Mouse (Mus musculus) hematopoietic stem cell, adult 5-6 weeks (primary cell): ENCODE measurements around the gene Dtx3. TPM values are rescaled to one million over a fixed set of nuclear protein-coding genes. Genes with fewer than 3 reads are reported as not detected.
A peak's percentile ranks its signal among the peaks of the same experiment; 100 is the strongest.

Experiments
- ATAC-seq, 2 experiments: fragments of 125-278 bp in 1 of 2; replicated peaks in 1 of 2; 2 replicates each; pipeline ENCODE4 v1.8.0; 2016 to 2017; ENCODE audit warnings: inconsistent platforms in 2 of 2, mild to moderate bottlenecking in 2 of 2, moderate number of reproducible peaks in 2 of 2, low read depth in 1 of 2, moderate TSS enrichment in 1 of 2; ENCODE audit not compliant: low FRiP score in 2 of 2, poor library complexity in 2 of 2, severe bottlenecking in 2 of 2, insufficient read depth in 1 of 2, low TSS enrichment in 1 of 2
- total RNA-seq: library from RNA; stranded (forward); fragments of 172-1452, 232-1000 nt; gene quantifications from 2 replicates; pipeline ENCODE4 v1.2.3, GENCODE M21; 2017

Dtx3 gene
- total RNA-seq, 1 experiment from 2014 or later = 56.2 TPM

DNA sequence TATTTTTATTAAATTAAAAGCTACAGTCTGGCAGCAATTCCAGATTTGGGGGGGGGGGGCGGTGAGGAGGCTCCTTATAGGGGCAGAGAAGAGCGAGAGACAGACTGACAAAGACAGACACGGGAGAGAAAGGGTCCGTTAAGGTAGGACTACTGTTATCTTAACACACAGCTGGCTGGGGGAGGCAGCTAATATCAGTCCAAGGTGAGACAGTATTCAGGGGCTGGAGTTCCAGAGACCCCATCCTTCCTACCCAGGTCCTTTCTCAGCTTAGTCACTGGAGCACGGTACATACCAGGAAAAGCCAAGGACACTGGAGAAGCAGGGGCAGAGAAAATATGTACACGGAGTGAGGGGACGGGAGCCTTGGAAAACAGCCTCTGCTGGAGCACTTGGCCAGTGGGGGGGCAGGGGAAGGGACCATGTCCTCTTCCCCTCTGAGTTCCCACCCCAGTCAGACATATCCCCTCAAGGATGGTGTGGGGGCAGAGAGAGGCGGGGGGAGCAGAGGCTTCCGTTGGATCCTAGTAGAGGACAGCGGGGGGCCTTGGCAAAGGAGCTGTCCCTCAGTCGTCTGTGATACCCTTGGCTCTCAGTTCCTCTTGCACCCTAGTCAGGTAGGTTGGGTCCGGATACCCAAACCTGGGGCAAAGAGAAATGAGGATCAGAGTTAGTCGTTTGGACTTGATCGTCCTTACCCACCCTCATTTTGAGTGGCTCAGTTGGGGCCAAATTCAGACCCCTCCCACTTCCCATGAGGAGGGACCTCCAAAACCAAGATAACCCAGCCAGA, 4.9 kb downstream of the Dtx3 start:
- ATAC-seq = no peak

DNA sequence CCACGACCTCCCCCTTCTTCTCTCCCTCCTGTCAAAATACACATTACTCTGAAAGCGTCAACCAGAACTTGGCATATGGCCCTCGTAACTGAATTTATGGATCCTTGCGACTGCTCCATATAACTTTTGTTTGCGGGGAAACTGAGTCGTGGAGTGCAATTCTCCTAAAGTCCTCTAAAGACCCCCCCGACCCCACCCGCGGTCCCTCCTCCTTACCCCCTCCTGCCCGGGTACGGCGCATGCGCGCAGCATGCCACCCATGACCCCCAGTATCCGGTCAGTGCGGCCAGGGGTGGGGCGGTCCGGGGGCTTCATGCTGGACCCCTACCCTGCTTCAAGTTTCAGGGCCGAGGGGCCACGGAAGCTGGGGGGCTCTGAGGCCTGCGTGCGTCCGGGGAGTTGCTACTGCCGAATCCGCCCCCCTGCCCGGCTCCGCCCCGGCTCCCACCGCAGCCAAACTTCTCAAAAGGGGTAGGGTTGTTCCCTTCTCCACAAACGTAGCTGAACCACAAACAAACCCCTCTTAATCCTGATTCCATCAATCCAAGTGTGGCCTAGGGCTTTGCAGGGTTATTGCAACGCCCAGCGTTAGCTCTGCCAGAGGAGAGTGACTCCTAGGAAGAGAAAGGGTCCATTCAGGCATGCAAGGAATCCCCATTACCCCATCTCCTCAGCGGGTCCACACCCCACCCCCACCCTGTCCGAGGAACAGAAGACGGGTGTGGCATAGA, 5.7 kb downstream of the Dtx3 start, which contains the start of gene Arhgef25:
Gene Arhgef25, minus strand, starts transcription at position 433 of the 731 bp plus-strand sequence.
- ATAC-seq = no peak

DNA sequence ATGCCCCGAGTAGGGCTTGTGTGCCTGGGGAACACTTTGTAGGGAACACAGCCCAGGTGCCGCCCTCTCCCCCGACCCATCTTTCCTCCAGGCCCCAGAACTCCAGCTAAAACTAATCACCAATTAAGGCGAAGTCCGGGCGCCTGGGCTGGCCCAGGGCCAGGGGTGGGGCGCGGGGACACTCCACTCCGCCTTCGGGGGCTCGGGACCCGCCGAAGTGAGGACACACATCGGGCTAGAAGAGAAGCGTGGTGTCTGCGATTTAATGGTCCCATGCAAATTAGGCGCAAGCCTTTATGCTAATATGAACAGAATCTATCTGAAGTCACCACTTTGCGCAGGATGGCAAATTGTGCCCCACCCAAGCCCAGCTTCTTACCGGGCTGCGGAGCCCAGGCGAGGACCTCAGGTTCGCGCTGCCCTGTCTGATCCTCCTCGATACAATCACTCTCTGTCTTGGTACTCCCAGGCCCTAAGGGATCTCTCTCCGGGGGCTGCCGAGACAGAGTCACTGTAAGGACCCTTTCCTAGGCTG, 6.3 kb downstream of the Dtx3 start:
- ATAC-seq = peak in 1 of 2 experiments; percentile 26; a peak in 1 of 4 replicates

DNA sequence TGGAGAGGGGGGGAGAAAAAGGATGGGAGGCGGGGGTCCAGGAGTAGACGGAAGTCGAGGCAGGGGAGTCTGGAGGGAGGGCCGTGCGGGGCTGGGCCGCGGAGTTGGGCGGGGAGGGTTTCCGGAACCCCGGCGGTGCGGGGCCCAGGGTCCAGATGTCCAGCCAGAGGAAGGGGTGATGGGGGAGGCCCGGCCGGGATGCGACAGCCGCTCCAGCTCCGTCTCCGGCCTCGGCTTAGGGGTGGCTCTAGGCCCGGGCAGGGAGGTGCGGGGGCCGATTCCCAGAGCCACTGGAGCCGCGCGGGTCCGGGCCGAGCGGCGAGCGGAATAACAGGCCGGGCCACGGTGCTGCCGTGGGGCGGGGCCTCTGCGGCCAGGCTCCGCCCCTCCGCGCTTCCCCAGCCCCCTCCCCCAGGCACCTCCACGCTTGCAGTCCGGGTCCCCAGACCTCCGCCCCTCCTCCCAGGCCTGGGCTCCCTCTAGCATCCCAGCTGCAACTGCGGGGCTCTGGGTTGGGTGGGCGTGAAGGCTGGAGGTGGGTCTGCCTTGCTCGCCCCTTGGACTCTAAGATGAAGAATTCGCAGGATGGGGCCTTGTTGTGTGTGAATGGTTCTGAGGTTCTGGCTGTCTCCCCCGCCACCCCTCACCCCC, 6.9 kb downstream of the Dtx3 start:
- no peak; a peak in 1 of 4 replicates for ATAC-seq

DNA sequence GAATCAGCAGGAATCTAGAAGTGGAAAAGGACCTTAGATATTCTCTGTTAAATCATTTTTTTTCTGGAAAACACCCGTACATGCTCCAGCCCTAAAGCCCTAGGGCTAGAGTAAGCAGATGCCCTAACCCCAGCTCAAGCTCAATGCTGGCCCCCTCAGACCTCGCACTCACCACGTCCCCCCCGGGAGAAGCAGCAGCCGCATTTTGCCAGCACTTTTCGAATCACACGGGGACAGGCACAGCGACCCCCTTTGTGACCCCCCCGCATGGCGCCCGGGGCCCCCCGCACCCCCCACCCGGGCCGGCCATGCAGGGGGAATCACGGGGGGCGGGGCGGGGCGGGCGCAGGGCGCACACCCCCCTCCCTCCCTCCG, 7.5 kb downstream of the Dtx3 start:
- ATAC-seq = no peak

DNA sequence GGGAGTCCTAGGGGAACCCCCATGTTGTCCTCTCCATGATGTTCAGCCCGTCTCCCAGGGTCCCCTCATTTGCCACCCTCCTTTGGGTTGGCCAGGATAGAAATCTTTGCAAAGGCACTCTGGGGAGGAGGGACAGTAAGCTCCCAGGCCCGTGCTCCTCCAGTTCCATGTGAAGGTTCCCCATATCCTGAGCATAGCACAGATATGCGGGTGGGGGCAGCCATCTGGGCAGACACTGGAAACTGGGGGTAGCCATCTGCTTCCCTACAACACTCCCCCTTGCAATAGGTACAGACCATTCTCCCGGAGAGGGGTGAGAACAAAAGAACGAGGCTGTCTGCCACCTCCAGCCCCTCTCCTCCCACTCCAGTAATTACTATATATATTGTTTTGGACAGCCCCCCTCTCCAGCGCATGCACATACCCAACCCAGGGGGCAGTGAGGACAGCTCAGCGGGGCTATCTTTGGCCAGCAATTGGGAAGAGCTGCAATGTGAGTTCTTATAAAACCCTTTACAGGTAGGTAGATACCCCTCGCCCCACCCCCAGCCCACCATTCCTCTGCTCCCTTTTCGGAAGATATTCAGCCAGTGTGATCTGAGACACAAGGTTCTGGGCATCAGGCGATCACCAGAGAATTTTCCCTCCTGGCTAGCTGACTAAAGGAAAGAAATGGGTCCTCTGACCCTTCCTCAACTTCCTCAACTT, 8.0 kb downstream of the Dtx3 start:
- no peak for ATAC-seq

DNA sequence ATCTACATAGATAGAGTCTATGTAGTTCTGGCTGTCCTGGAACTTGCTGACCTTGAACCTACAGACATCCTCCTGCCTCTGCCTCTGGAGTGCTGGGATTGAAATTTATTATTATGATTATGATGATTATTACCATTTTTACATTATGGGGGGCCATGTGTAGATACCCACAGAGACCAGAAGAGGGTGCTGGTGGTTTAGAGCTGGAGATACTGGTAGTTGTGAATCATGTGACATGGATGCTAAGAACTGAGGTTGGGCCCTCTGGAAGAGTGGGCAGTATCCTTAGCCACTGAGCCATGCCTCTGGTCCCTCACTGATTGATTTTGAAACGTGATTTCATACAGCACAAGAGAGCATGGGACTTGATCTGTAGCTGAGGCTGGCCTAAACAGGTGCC, 9.1 kb downstream of the Dtx3 start:
- ATAC-seq = no peak

DNA sequence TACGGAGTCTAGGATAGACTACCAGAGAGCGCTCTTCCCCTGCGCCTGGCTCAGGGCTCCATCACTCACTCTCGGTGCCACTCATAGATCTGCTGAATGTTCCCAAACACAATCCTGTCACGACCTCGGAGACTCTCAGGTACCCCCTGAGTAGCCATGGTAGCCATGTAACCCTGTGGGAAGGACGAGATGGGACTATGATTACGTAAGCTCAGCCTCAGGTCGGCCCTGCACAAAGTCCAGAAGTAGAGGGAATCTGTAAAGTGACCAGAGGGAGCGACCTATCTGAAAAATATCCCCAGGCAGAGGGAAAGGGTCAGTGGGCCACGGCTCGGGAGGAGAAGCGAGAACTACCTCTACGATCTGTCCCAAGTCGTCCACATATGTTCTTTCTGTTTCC, 10.0 kb downstream of the Dtx3 start:
- no peak for ATAC-seq

DNA sequence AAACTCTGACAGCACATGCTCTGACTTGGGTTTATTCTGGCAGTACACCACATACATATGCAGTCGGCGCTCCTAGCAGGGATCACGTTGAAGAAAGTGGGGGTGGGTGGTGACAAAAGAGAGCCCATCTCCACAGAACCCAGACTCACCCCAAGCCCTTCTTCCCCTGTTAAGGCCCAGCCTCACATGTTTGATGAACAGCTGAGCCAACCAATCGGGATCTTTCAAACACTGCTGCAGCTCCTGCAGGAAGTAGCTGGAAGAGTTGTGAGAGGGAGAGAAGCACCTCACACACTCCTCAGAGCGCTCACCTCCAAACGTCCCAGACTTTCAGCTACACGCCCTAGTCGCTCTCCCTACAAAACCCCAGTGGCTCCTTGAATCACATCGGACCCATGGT, 10.4 kb downstream of the Dtx3 start:
- ATAC-seq = no peak

DNA sequence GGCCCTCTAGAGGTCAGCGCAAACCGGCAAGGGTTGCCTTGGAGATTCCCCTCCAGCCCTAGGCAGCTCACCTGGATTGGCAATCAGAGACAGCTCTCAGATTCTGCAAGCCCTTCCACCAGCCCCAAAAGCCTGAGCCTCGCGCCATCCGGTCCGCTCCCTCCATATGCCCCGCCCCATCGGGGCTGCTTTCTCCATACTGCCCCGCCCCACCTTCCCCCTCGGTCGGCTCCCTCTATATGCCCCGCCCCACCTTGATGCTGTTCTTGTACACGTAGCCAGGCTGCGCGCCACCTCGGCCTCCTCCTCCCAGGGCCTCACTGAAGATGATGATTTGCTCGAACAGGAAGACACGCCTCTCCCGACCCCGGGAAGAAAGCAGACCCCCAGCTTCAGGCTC, 11.8 kb downstream of the Dtx3 start:
- no peak for ATAC-seq

DNA sequence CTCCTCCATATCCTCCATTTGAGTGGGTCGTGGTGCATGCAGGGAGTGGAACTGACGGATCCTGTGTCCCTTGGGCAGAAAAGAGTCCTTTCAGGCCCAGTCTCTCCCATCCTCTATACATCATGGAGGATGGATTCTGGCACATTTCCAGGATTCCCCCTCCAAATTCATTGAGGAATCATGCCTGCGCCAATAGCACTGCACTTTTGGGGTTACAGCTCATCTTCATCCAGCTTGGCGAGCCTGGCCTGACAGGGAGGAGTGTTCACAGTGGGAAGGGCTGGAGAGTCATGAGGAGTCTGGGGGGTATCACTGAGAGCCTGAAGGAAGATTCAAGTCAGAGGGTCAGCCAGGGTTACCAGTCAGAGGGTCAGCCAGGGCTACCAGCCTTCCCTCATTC, 12.9 kb downstream of the Dtx3 start:
- no peak for ATAC-seq

DNA sequence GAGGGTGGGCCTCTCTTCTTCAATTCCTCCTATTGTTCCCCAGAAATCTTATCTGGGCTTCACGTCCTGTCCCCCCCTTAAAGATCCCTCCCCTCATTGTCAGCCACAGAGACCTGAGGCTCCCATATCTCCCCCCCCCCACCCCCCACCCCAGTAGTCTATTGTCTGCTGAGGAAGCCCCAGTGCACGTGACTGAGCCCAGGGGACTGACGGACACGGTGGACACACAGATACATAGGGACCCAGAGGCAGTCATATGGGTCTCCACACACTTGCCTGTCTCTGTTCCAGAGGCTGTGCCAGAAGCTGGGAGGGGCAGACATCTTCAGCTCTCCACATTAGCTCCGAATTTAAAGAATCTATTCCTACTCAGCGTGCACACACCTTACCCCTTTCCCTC, 14.0 kb downstream of the Dtx3 start:
- ATAC-seq = no peak

DNA sequence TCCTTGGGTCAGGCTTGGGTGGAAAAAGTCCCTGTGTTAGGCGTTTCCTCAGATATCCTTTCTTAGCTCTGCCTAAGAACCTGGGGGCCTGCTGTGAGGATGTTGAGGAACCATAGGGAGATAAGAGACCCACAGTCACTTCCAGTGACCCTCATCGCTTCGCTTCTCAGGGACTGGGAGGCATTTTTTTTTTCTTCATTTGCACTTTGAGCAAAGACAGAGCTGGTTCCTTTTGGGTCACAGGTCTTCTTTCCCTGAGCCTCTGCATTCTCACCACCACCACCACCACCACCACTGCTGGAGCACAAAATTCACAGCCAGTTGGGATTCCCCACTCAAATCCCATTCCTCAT, 14.9 kb downstream of the Dtx3 start:
- ATAC-seq = no peak

DNA sequence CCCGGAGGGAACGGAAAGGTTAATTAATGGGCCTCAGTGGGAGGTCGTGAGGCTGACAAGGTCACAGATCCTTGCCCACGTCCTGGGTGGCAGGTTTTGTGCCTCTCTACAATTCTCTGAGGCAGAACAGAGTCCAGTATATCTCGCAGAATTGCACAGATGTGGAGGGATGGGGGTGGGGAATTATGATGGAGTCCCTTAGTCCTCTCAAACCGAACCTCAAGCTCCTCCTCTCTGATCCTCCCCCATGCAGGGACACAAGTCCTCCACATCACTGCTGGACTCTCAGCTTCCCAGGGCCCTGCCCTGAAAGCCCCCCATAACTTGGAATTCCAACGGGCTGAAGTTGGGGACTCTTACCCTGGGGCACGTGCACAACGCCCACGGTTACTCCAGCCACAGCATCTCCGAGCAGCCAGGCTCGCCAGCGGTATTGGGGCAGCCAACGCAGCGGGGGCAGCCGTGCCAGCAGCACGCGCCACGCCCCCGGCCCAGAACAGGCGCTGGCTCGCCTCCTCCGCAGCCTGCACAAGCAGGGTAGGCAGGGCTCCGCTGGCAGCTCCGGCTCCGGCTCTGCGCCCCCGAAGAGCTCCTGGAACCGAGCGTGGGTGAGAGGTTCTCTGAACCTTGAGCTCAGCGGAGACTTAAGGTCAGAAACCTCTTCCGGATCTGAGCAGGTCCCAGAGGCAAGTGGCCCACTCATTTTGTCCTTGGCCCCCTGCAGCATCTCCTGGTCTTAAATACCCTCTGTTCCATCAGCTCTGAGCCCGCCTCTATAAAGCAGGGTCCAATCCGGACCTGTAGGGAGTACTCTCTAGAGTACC, 15.4 kb downstream of the Dtx3 start, which contains the start of gene Slc26a10:
Gene Slc26a10, minus strand, starts transcription at position 775 of the 824 bp plus-strand sequence.
- no peak for ATAC-seq

DNA sequence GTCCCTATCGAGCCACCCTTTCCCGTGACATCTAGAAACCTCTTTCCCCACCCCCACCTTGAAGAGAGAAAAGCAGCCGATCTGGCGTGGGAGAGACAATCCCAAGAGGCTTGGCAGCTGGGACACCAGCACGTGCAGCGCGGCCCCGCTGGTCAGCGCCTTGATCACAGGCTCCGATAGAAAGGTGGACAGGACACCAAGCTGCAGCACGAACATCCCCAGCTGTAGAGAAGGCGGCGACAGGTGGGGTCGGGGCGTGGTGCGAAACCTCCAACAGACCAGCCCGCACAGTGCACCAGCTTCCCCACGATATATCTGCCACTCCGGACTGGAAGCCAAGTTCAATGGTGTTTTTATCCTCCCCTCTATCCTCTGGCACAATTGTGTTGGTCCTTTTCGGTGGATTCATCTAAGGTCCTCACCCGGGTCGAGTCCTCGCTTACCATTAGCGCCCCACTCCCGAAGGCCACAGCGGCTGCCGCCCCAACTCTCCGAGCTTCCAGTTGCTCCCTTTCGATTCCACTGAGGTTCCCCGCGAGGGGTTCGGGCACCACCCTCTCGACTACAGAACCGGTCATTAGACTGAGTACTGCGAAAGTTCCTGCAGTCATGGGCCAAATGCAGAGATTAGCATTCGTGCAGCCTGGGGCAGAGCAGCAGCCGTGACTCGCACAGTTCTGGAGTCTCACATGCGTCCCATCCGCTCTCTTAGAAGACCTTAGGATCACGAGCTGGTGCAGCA, 17.1 kb downstream of the Dtx3 start:
- ATAC-seq = no peak; a peak in 1 of 4 replicates

DNA sequence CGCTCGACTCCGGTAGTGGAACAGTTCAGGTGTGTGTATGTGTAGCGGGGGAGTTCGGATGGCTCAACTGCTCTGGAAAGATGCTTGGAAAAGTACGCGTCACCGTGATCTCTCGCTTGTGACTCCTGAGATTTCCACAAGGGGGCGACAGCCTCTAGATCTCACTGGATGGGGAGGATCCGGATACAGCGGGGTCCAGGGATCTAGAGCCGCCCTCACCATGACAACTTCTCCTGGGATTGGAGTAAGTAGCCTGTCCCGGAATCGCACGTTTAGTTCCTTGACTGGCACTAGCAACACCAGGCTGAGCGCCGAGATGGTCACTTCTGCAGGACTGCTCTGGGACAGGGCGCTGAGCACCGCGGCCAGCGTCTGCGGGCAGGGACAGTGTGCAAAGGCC, 17.8 kb downstream of the Dtx3 start:
- ATAC-seq = peak; percentile 43 to 63; a peak in 2 of 4 replicates
